8 mouse cellular contexts compared by ENCODE assay signal in the genomic region with DNA sequence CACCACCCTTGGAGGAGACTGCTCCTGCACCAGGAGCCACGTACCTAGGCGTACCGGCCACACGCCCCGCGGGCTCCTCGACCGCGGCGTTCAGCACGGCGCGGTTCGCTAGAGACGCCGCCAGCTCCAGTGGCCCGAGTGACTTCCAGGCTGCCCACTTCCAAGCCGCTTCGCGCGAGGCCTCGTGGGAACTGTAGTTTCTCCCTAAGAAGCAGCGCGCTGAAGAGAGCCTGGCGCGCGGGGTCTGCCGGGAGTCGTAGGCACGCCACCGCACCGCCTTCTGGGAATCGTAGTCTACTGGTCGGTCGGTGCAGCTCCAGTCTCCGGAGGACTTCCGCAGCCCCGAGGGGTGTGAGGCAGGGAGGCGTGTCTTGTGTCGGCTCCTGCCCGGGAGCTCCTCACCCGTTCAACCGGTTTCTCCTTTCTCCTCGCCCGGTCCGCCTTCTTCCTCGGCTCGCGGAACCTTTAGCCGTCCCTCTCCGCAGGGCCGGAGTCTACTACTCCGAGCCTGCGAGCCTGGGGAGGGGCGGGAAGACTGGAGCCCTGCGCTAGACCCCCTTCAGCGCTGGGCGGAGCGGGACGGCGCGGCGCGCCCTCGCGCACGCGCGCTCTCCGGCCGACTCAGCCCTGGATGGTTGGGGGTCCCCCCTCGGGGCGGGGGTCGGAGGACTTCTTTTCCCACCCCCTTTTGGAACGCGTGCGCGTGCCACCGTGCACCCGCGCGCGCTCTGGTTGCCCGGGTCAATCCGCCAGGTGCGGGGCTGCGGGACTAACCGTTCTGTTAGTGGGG. TPM values are rescaled to one million over a fixed set of nuclear protein-coding genes. Genes with fewer than 3 reads are reported as not detected.
DNase-seq lines count a peak whose midpoint lies in the region; ATAC-seq and TF ChIP-seq lines count a peak whose summit lies in the region.

Sipa1l3 (minus strand) TSS at position 221 of the 790 bp plus-strand sequence.

- peaks cover 29% of the 10 kb centered on the region for H3K4me1 ChIP-seq in erythroblast, embryonic 14.5 days (ENCODE audit: control insufficient read depth)
- peaks cover 4% of the 10 kb centered on the region for H3K4me1 ChIP-seq in heart, embryonic 11.5 days (ENCODE audit: control insufficient read depth, insufficient read depth, low read length)
- peaks cover 25% of the 10 kb centered on the region for H3K4me1 ChIP-seq in kidney, embryonic 16.5 days (ENCODE audit: insufficient read depth, low read length)
- peaks cover 4% of the 10 kb centered on the region for H3K4me1 ChIP-seq in liver, adult 2 months (ENCODE audit: control insufficient read depth, insufficient read depth, low read length)

- ATAC-seq in heart, embryonic 11.5 days (replicated peaks; ENCODE audit: insufficient number of reproducible peaks, low FRiP score, low TSS enrichment): peak; percentile 98
- peak; percentile 99 for ATAC-seq in kidney, embryonic 16.5 days (ENCODE audit: low FRiP score, low TSS enrichment)

- H3K79me3 ChIP-seq in C2C12 (ENCODE audit: low read depth): peaks cover 43% of the 10 kb centered on the region

- under 1% methylated on average over 88 of the region's 88 CpGs for WGBS in heart, embryonic 11.5 days (ENCODE audit: insufficient replicate concordance)
- under 1% methylated on average over 88 of the region's 88 CpGs for WGBS in kidney, embryonic 16.5 days
- WGBS in liver, adult 2 months: under 1% methylated on average over 88 of the region's 88 CpGs

- no peaks in the 10 kb centered on the region for H3K9me3 ChIP-seq in erythroblast, embryonic 14.5 days (ENCODE audit: control insufficient read depth, low read length)
- no peaks in the 10 kb centered on the region for H3K9me3 ChIP-seq in heart, embryonic 11.5 days (replicated peaks; ENCODE audit: control insufficient read depth, low read length)
- H3K9me3 ChIP-seq in kidney, embryonic 16.5 days (ENCODE audit: low read length): no peaks in the 10 kb centered on the region

- peak within 1 kb of the TSS; percentile 75 for H3K4me3 ChIP-seq in C2C12 (ENCODE audit: insufficient read depth, poor library complexity, severe bottlenecking)
- peak within 1 kb of the TSS; percentile 93 for H3K4me3 ChIP-seq in erythroblast, embryonic 14.5 days (replicated peaks)
- peak within 1 kb of the TSS; percentile 54 for H3K4me3 ChIP-seq in heart, embryonic 11.5 days (ENCODE audit: low read depth, low read length)
- peak within 1 kb of the TSS; percentile 88 for H3K4me3 ChIP-seq in kidney, embryonic 16.5 days (ENCODE audit: low read length)
- peak within 1 kb of the TSS; percentile 99 for H3K4me3 ChIP-seq in liver, adult 2 months (ENCODE audit: insufficient read depth, low read depth, low read length)
- H3K4me3 ChIP-seq in myocyte: peak within 1 kb of the TSS; percentile 80

- H3K9ac ChIP-seq in heart, embryonic 11.5 days (ENCODE audit: low read depth, low read length): peak within 1 kb of the TSS; percentile 63
- peak within 1 kb of the TSS; percentile 85 for H3K9ac ChIP-seq in kidney, embryonic 16.5 days (replicated peaks; ENCODE audit: low read length)
- H3K9ac ChIP-seq in liver, adult 2 months (ENCODE audit: low read depth, low read length): peak within 1 kb of the TSS; percentile 98

- H3K36me3 ChIP-seq in C2C12 (ENCODE audit: control insufficient read depth, insufficient read depth) (no peaks in the 10 kb centered on the region), myocyte (ENCODE audit: control insufficient read depth, insufficient read depth) (no peaks in the 10 kb centered on the region)
- no peaks in the 10 kb centered on the region for H3K36me3 ChIP-seq in erythroblast, embryonic 14.5 days (ENCODE audit: control insufficient read depth)
- H3K36me3 ChIP-seq in heart, embryonic 11.5 days (ENCODE audit: control insufficient read depth, insufficient read depth, low read length): no peaks in the 10 kb centered on the region
- H3K36me3 ChIP-seq in kidney, embryonic 16.5 days (ENCODE audit: insufficient read depth, low read length): no peaks in the 10 kb centered on the region
- H3K36me3 ChIP-seq in liver, adult 2 months (ENCODE audit: control insufficient read depth, insufficient read depth, low read length): no peaks in the 10 kb centered on the region
- no peaks in the 10 kb centered on the region for H3K36me3 ChIP-seq in splenic B cell, adult 2 months (ENCODE audit: control insufficient read depth, insufficient read depth, low read length, poor library complexity, severe bottlenecking)

- H3K79me2 ChIP-seq in C2C12 (ENCODE audit: control insufficient read depth, insufficient read depth): peaks cover 48% of the 10 kb centered on the region
- peaks cover 23% of the 10 kb centered on the region for H3K79me2 ChIP-seq in liver, adult 2 months (ENCODE audit: control insufficient read depth, insufficient read depth, low read length)
- H3K79me2 ChIP-seq in myocyte (ENCODE audit: control insufficient read depth, insufficient read depth): peaks cover 44% of the 10 kb centered on the region

- TF ChIP-seq CTCF in C2C12 (IDR thresholded peaks at IDR 0.05; ENCODE audit: control insufficient read depth, insufficient read depth, insufficient read length): no peak
- no peak for TF ChIP-seq CTCF in brain, embryonic 14.5 days (IDR thresholded peaks at IDR 0.05; ENCODE audit: borderline replicate concordance, extremely low read depth, insufficient read depth, insufficient read length)
- TF ChIP-seq CTCF in liver, adult 2 months (IDR thresholded peaks at IDR 0.05; ENCODE audit: low read depth, low read length): no peak

- H3K27ac ChIP-seq in heart, embryonic 11.5 days (ENCODE audit: low read depth, low read length): no peak within 1 kb of the TSS
- peak within 1 kb of the TSS; percentile 88 for H3K27ac ChIP-seq in kidney, embryonic 16.5 days (ENCODE audit: low read length)
- peak within 1 kb of the TSS; percentile 61 for H3K27ac ChIP-seq in liver, adult 2 months (replicated peaks; ENCODE audit: insufficient read depth, low read depth, low read length)

- H3ac ChIP-seq in C2C12 (ENCODE audit: control insufficient read depth, insufficient read length, low read depth) (peak within 1 kb of the TSS; percentile 93), myocyte (ENCODE audit: control insufficient read depth, insufficient read length) (peak within 1 kb of the TSS; percentile 42)

- H3K4me2 ChIP-seq in heart, embryonic 11.5 days: peak within 1 kb of the TSS; percentile 88
- H3K4me2 ChIP-seq in kidney, embryonic 16.5 days (replicated peaks; ENCODE audit: low read depth, low read length): peak within 1 kb of the TSS; percentile 85
- peak within 1 kb of the TSS; percentile 98 for H3K4me2 ChIP-seq in myocyte (ENCODE audit: low read depth)

- H3K27me3 ChIP-seq in C2C12 (ENCODE audit: control insufficient read depth, insufficient read depth, insufficient read length) (no peaks in the 10 kb centered on the region), myocyte (ENCODE audit: control insufficient read depth, insufficient read depth, insufficient read length) (no peaks in the 10 kb centered on the region)
- no peaks in the 10 kb centered on the region for H3K27me3 ChIP-seq in erythroblast, embryonic 14.5 days (ENCODE audit: control insufficient read depth)
- peaks cover 43% of the 10 kb centered on the region for H3K27me3 ChIP-seq in heart, embryonic 11.5 days (ENCODE audit: control insufficient read depth, insufficient read depth, low read length)
- H3K27me3 ChIP-seq in kidney, embryonic 16.5 days (ENCODE audit: insufficient read depth, low read length): no peaks in the 10 kb centered on the region
- H3K27me3 ChIP-seq in liver, adult 2 months (ENCODE audit: control insufficient read depth, insufficient read depth, low read length): no peaks in the 10 kb centered on the region
- no peaks in the 10 kb centered on the region for H3K27me3 ChIP-seq in splenic B cell, adult 2 months (ENCODE audit: control insufficient read depth, insufficient read depth, low read length, poor library complexity, severe bottlenecking)

- peak; percentile 99 for DNase-seq in brain, embryonic 14.5 days (ENCODE audit: low read depth)
- DNase-seq in liver, adult 2 months (ENCODE audit: extremely low read depth, low read depth, low spot score): peak; percentile 91
- DNase-seq in splenic B cell, adult 2 months (ENCODE audit: low read depth, low spot score): peak; percentile 95

- TF ChIP-seq POLR2A in brain, embryonic 14.5 days (IDR thresholded peaks at IDR 0.05; ENCODE audit: borderline replicate concordance, extremely low read depth, insufficient read depth, insufficient read length, poor library complexity, severe bottlenecking): peak; percentile 49; the same call in 1 of the 2 replicates
- peak; percentile 68; the same call in 1 of the 2 replicates for TF ChIP-seq POLR2A in liver, adult 2 months (IDR thresholded peaks at IDR 0.05; ENCODE audit: extremely low read depth, insufficient read depth, low read length)
- TF ChIP-seq POLR2A in myocyte (IDR thresholded peaks at IDR 0.05; ENCODE audit: insufficient read length, low read depth): peak; percentile 91

TF ChIP-seq in C2C12, 6 proteins besides CTCF, POLR2A, EP300 and RAD21:
- TF ChIP-seq CEBPB (IDR thresholded peaks at IDR 0.05; ENCODE audit: low read depth) (no peak), MAX (IDR thresholded peaks at IDR 0.05) (no peak), USF1 (IDR thresholded peaks at IDR 0.05; ENCODE audit: low read depth) (no peak), MYOG (IDR thresholded peaks at IDR 0.05; ENCODE audit: control insufficient read depth, extremely low read depth, insufficient read length) (no peak), FOSL1 (IDR thresholded peaks at IDR 0.05; ENCODE audit: insufficient read depth, low read length, poor library complexity, severe bottlenecking) (no peak), MYOD1 (IDR thresholded peaks at IDR 0.05; ENCODE audit: control insufficient read depth, insufficient read length, low read depth) (no peak)

TF ChIP-seq in myocyte, 11 proteins besides CTCF, POLR2A, EP300 and RAD21 (continues in another document):
- TF ChIP-seq SRF (IDR thresholded peaks at IDR 0.05; ENCODE audit: control insufficient read depth, insufficient read length, low read depth) (peak; percentile 23), POLR2AphosphoS2 (IDR thresholded peaks at IDR 0.05; ENCODE audit: insufficient read length, low read depth) (peak; percentile 89), MYOG (IDR thresholded peaks at IDR 0.05; ENCODE audit: control insufficient read depth in 1 of 3, insufficient read depth in 1 of 3, insufficient read length in 2 of 3, low read depth in 2 of 3) (peak in 1 of 3 experiments; percentile 10), REST (IDR thresholded peaks at IDR 0.05; ENCODE audit: insufficient read depth, insufficient read length) (no peak), MAX (IDR thresholded peaks at IDR 0.05; ENCODE audit: low read depth) (no peak), E2F4 (IDR thresholded peaks at IDR 0.05; ENCODE audit: insufficient read depth) (no peak)

RNA-seq across cellular contexts. Expression of gene Sipa1l3, which starts in this region (rescaled TPM):
- polyA plus RNA-seq in C2C12 (2012; fragmentation: generic; extraction: Trizol) (30.1 TPM), myocyte (2012; fragmentation: generic; extraction: Trizol) (19.0 TPM)
- 24.3 and 49.4 TPM in 2 replicates for polyA plus RNA-seq in brain, embryonic 14.5 days (2012; rRNA removed)
- polyA plus RNA-seq in erythroblast, embryonic 14.5 days (2012): 2.0 and 2.2 TPM in 2 replicates
- 4.8 and 5.2 TPM in 2 replicates for polyA plus RNA-seq in heart, embryonic 11.5 days (2014; fragmentation: Nextera tagmentation; extraction: Ambion mirVana)
- polyA plus RNA-seq in kidney, embryonic 16.5 days (2015; fragmentation: Nextera tagmentation; extraction: Ambion mirVana): 15.3 and 15.8 TPM in 2 replicates
- 3.1 and 3.8 TPM in 2 replicates for total RNA-seq in liver, adult 2 months (2014; rRNA removed)
- 6.5 and 9.2 TPM in 2 replicates for polyA plus RNA-seq in liver, adult 2 months (2012; rRNA removed)
